Mouse (Mus musculus): ENCODE data around the gene Gm11009. TPM values are rescaled to one million over a fixed set of nuclear protein-coding genes. Genes with fewer than 3 reads are reported as not detected.
"Not testable (repeated sequence)": the region's sequence is repeated elsewhere in the genome, so short reads cannot be mapped to it uniquely, and the experiment has no call there.

The Gm11009 gene
- not detected for total RNA-seq (2021)
- long read RNA-seq, experiment 1, result 0 reads
- long read RNA-seq, experiment 2, result 0 reads

DNA sequence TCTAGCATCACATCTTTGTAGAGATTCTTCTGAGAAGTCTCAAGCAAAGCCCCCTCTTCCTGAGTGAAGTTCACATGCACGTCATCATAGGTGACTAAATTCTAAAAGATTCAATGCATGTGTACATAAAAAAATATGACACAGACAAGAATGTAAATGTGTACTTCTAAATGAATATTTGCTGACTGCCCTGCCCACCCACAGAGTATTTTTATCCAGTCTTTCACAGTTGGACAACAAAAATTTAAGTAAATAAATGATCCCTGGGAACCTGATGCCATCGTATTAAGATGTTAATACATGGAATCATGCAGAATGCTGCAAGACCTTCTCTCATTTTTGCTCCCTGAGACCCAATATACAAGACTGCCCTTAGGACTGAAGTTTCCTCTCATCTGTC, at the start of gene Gm11009:
Gene Gm11009 (minus strand): TSS at position 101 of the 400 bp plus-strand sequence.
- DNase-seq (ENCODE audit: low spot score in 2 of 2), result not testable (repeated sequence)

Other genes starting within 250 kb of the Gm11009 start
- gene Gm2004, start 169.7 kb downstream of the Gm11009 start, total RNA-seq (2021), result not detected
- gene 2210418O10Rik, start 92.9 kb downstream of the Gm11009 start, total RNA-seq (2021), result 1 to 10 TPM; 2.5 to 4.2 TPM
- 10 to 100 TPM; 11.7 to 16.7 TPM for gene Gm14435, start 104.1 kb upstream of the Gm11009 start, total RNA-seq (2021)
- gene Gm14434, start 167.3 kb upstream of the Gm11009 start, total RNA-seq (2021), result under 1 TPM in 1 of 2 experiments, not detected in 1; 0.99 TPM
- gene Zfp967, start 201.6 kb upstream of the Gm11009 start, total RNA-seq (2021), result not detected

All from adrenal gland, adult 18-20 months (tissue).